Mouse (Mus musculus) brain, embryonic 14.5 days (tissue): ENCODE data around the gene Mtmr1.

Source experiments
- CTCF ChIP-seq: fragments of 200-500 bp; IDR thresholded peaks from 2 replicates; pipeline ENCODE4 v1.5.1; 2012; ENCODE audit warnings: inconsistent platforms, mild to moderate bottlenecking, moderate library complexity, borderline replicate concordance; ENCODE audit not compliant: insufficient read depth, insufficient read length; ENCODE audit errors: extremely low read depth
- POLR2A ChIP-seq: fragments of 200-500 bp; IDR thresholded peaks from 2 replicates; pipeline ENCODE4 v1.6.1; 2012; ENCODE audit warnings: mild to moderate bottlenecking, inconsistent platforms, borderline replicate concordance; ENCODE audit not compliant: poor library complexity, insufficient read depth, insufficient read length, severe bottlenecking; ENCODE audit errors: extremely low read depth

- TF ChIP-seq POLR2A (no peak), CTCF (no peak)
Observed at GRCm38 (mm10) chrX:71435542-71435941, 71.0 kb downstream of the Mtmr1 start.
